Mouse (Mus musculus): ENCODE data around the gene Zfp523.
"Not testable (repeated sequence)": the region's sequence is repeated elsewhere in the genome, so short reads cannot be mapped to it uniquely, and the experiment has no call there.

The Zfp523 gene

GRCm38 (mm10) chr17:28209457-28210110, 32.7 kb downstream of the Zfp523 start:
- DNase-seq (ENCODE audit: low spot score in 2 of 2), result no peak

GRCm38 (mm10) chr17:28211921-28212341, 35.0 kb downstream of the Zfp523 start:
- DNase-seq (ENCODE audit: low spot score in 2 of 2), result no peak

GRCm38 (mm10) chr17:28212391-28212790, 35.5 kb downstream of the Zfp523 start:
- no peak for DNase-seq (ENCODE audit: low spot score in 2 of 2)

DNA sequence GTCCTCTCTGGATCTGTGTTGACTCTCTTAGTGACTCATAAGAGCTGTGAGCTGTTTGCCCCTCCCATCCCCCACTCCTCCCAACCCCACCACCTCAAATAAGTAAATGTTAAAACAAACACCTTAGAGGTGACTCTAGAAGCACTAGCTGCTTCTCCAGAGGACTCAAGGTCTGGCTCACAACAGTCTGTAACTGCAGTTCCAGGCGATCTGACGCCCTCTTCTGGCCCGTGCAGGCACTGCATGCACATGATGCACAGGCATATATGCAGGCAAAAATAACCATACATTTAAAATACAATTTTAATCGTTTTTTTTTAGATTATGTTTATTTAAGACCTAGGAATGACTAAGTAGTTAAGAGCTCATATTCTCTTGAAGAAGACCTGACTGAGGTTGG, 36.3 kb downstream of the Zfp523 start:
- no peak for DNase-seq (ENCODE audit: low spot score in 2 of 2)

DNA sequence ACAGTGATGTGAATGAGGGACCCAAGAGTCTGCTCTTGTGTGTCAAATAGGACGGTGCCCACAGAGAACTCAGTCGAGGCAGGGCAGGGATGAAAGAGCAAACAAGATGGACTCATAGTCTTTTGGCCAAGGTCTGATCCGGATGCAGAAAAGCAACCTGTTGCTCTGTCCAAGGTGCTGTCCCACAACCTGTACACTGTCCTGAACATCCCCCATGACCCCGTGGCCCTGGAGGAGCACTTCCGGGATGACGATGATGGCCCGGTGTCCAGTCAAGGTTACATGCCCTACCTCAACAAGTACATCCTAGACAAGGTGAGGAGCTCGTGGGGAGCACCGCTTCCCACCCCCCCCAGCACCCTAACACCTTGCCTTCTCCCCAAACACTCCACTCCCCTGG, 39.9 kb downstream of the Zfp523 start:
- DNase-seq (ENCODE audit: low spot score in 2 of 2), result no peak

DNA sequence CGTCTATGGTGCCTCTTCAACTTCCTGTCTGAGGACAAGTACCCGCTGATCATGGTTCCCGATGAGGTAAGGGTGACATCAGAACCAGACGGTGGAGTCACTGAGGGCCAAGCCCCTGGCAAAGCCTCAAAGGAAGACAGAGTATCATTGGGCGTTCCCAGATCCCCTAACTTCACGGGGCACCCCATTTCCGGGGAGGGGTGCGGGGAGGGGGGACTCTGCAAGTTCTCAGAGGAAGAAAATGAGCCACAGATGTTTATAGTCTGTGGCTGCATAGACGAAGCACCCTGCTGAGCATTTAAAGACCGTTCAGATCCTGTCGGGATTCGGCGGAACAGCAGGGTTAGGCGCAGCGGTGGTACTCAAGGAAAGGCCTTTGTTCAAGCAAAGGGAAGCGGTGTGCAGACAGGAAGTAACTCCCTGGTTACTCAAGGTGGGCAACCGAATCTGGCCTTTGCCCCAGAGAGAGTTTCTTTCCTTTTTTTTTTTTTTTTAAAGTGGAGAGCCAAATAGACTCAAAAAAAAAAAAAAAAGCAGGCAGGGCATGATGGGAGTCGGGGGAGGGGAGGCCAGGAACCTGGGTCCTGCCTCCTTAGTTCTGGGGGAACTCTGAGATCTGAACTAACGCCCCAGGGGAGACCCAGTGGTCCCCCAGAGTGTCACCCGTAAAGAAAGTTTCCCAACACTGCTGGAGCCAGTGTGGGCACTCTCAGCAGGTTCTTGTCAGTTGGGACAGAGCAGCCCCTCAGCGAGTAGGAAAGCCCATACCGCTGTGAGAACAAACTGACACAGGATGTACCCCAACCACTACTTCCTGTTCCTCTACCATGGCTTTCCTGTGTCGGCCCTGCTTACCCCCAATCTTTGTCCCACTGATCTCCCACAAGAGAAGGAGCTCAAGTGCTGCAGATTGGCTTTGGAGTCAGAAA, 41.1 kb downstream of the Zfp523 start:
- DNase-seq (ENCODE audit: low spot score in 2 of 2), result no peak

DNA sequence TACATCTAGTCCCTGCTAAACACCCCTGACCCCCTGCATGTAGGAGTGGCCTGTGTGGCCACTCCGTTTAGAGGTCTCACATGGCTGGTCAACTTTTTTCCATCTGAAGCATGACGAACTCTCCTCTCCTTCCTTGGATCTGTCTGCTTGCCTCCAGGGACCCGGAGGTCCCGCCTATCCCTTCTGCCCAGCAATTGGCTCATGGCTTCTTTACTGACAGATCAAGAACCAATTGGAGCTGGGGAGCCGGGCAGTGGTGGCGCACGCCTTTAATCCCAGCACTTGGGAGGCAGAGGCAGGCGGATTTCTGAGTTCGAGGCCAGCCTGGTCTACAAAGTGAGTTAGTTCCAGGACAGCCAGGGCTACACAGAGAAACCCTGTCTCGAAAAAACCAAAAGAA, 45.5 kb downstream of the Zfp523 start:
- not testable (repeated sequence) for DNase-seq (ENCODE audit: low spot score in 2 of 2)

- peak; percentile 61 to 86 for DNase-seq (ENCODE audit: low spot score in 2 of 2)
These were observed 46.8 kb downstream of the Zfp523 start for GRCm38 (mm10) chr17:28223561-28224391.

DNA sequence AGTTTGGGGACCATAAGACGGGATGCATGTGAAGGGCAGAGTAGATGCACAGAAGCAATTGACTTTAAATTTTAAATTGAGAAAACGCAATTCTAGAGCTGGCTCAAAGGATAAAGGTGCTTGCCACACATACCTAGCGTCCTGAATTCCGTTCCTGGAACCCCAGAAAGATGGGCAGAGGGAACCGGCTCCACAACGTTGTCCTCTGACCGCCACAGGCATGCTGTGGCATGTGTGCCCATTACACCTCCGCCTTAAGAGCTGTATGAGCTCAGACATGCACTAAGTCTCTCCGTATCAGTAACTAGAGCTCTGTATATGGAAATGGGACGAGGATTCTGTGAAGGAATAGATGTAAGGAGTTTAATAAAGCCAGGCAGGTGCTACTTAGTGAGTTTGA, 47.7 kb downstream of the Zfp523 start:
- DNase-seq (ENCODE audit: low spot score in 2 of 2), result no peak

DNA sequence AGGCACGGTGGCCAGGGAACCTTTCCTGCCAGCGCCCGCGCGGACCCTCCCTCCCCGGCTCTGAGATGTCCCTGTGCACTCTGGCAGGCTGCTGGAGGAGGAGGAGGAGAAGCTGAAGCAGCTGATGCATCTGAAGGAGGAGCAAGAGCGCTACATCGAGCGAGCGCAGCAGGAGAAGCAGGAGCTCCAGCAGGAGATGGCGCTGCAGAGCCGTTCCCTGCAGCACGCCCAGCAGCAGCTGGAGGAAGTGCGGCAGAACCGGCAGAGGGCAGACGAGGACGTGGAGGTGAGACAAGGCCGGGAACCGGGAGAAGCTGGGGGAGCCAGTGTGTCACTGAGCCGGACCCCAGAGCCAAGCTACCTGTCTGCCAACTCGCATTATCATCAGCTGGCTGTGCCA, 49.1 kb downstream of the Zfp523 start:
- peak; percentile 82 to 92 for DNase-seq (ENCODE audit: low spot score in 2 of 2)

DNA sequence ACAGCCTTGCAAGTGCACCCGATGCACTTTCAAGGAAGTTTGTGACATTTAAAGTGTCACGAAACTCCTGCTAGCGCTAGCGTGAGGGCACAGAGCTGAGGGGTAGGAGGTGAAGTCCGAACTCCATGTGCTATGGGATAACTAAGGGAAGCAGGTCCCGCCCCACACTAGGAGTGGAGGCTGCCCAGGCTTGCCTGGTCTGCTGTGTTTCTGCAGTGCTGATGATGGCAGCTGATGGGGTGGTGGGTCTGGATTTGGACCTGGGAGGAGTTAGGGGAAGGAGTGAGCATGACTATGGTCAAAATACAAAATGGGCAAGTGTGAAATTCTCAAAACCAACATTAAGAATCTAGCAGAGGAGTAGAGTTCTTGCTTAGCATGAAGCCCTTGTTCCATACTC, 53.6 kb downstream of the Zfp523 start:
- DNase-seq (ENCODE audit: low spot score in 2 of 2), result no peak

DNA sequence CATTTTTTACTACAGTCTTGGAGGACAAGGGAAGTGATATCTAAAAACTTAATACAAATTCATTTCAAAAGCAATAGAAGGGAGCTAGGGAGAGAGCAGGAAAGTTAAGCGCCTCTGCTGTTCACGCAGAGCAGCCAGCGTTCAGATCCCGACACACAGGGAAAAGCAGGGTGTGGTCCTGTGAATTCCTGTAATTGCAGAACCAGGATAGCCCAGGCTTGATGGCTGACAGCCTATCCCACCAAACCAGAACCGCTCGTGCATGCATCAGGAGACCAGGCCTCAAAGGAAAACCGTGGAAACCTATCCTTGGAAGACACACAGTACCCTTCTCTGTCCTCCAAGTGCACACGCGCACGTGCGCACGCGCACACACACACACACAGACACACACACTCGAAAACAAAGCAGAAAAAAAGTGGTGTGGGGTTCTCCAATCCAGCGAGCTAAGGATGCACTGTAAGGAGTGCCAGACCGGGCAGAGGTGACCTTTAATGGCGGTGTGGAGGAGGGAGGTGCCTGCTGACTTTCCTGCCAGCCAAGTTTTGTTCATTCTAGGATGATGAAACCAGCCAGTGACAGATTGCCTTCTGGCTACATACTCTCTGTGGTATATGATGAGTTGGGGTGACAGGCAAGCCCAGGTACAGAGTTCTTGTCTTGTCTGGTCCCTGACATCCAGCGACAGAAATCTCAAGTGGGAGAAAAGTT, 54.3 kb downstream of the Zfp523 start:
- no peak for DNase-seq (ENCODE audit: low spot score in 2 of 2)

- peak; percentile 99 for DNase-seq (ENCODE audit: low spot score in 2 of 2)
These were observed 55.6 kb downstream of the Zfp523 start, which contains the start of gene Ppard for GRCm38 (mm10) chr17:28232475-28233060. Gene Ppard, plus strand, starts transcription at chr17:28232700.

DNA sequence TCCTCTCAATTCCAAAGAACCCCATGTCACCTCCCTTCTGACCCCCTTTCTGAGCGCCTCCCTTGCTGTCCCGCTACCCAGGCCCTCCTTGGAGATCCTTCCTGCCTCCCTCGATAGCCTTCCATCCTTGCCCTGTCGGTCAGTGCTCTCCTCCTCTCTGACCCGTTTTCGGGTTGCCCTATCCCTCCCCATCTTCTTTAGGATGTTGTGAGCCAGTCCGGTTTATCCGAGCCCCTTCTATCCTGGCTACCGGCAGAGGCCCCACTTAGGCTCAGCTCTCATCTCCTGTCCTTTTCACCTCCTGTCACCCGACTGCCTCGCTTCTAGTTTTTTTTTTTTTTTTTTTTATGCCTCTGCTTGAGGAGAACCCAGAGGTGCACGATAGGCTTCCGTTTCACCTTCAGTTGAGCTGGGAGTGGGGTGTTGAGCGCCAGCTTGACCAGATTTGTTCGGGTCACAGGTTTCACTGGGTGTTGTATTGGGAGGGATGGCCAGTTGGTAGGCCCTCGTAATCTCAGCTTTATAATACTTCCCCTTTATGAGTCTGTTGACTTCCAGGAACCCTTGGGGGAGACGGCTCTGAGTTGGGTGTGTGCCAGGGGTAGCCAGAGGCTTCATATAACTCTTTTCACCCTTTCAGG, 56.3 kb downstream of the Zfp523 start:
- DNase-seq (ENCODE audit: low spot score in 2 of 2), result no peak

DNA sequence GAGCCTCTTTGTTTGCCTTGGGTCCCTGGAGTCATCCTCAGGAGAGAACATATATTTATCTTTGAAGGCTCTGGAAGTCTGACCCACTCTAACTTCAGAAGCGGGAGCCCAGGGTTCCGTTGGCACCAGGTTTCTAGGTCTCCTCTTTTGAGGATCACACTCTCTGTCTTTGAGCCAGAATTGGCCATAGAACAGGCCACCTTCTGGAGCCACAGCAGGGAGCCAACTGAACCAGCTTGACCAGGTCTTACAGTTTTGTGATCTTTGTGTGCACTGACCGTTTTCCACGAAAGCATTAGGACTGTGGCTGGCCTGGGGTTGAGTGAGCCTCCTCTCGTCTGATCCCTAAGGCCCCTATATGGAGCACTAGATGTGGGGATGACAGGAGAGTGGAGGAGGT, 57.7 kb downstream of the Zfp523 start:
- DNase-seq (ENCODE audit: low spot score in 2 of 2), result no peak

- no peak for DNase-seq (ENCODE audit: low spot score in 2 of 2)
These were observed 59.2 kb downstream of the Zfp523 start for GRCm38 (mm10) chr17:28235982-28236635.

- DNase-seq (ENCODE audit: low spot score in 2 of 2), result no peak
These were observed 59.7 kb downstream of the Zfp523 start for GRCm38 (mm10) chr17:28236636-28237015.

DNA sequence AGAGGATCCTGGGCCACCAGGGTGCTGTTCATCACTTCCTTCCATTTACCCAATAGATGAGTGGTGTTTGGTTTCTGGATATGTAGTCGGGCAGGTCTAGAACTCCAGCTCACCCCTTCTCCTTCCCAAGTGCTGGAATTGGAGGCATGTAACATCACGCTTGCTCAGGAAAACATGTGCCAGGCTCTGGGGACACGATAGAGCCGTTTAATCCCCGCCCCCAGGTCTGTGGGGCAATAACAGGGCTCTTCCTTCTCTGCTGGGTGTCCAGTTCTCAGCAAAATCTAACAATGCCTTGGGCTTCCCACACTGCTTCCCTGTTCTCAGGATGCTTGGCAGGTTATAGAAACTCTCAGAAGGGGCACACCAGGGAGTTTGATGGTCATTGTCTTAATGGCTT, 60.4 kb downstream of the Zfp523 start:
- DNase-seq (ENCODE audit: low spot score in 2 of 2), result no peak

- no peak for DNase-seq (ENCODE audit: low spot score in 2 of 2)
These were observed 60.9 kb downstream of the Zfp523 start for GRCm38 (mm10) chr17:28237874-28238273.

GRCm38 (mm10) chr17:28240846-28241245, 63.9 kb downstream of the Zfp523 start:
- no peak for DNase-seq (ENCODE audit: low spot score in 2 of 2)

All from cerebellum, postnatal 4 days (tissue).